Mouse (Mus musculus) liver, embryonic 14.5 days (tissue): ENCODE measurements around the gene Cidec. TPM values are rescaled to one million over a fixed set of nuclear protein-coding genes. Genes with fewer than 3 reads are reported as not detected.

Source experiments
- ATAC-seq: fragments of 200-750 bp; cut with Nextera tagmentation; 2 replicates; pipeline ENCODE4 v1.8.0; 2017; ENCODE audit warnings: moderate number of reproducible peaks, mild to moderate bottlenecking, moderate library complexity; ENCODE audit not compliant: insufficient read depth
- DNase-seq, 3 experiments: peaks; one replicate each; pipeline ENCODE4 v3.0.0-alpha.2; 2012 to 2013; ENCODE audit warnings: low read depth in 3 of 3, low spot score in 3 of 3
- H3K27ac ChIP-seq: fragments of 300-500 bp; sonication (generic); 2 replicates; pipeline ENCODE4 v1.5.1; 2014; ENCODE audit warnings: moderate library complexity, mild to moderate bottlenecking, control low read depth, inconsistent platforms
- H3K27me3 ChIP-seq: fragments of 300-500 bp; sonication (generic); 2 replicates; pipeline ENCODE4 v1.6.1; 2014; ENCODE audit warnings: mild to moderate bottlenecking, low read length, moderate library complexity; ENCODE audit not compliant: control insufficient read depth, insufficient read depth
- H3K36me3 ChIP-seq: fragments of 300-500 bp; sonication (generic); replicated peaks from 2 replicates; pipeline ENCODE4 v1.6.1; 2014; ENCODE audit warnings: low read depth; ENCODE audit not compliant: control insufficient read depth, insufficient read depth
- H3K4me1 ChIP-seq, 2 experiments: fragments of 200-500 bp in 1 of 2; fragments of 300-500 bp in 1 of 2; sonication (generic) in 1 of 2; replicated peaks; 2 replicates each; pipeline ENCODE4 v1.6.1; 2012 to 2014; ENCODE audit warnings: antibody characterized with exemption in 1 of 2, inconsistent platforms in 1 of 2, low read length in 1 of 2; ENCODE audit not compliant: control insufficient read depth in 2 of 2, insufficient read depth in 2 of 2
- H3K4me2 ChIP-seq: fragments of 300-500 bp; sonication (generic); 2 replicates; pipeline ENCODE4 v1.6.1; 2014; ENCODE audit warnings: low read depth, mild to moderate bottlenecking, control low read depth, moderate library complexity
- H3K4me3 ChIP-seq, 2 experiments: fragments of 200-500 bp in 1 of 2; fragments of 300-500 bp in 1 of 2; sonication (generic) in 1 of 2; 2 replicates each; pipeline ENCODE4 v1.5.1; 2012 to 2014; ENCODE audit warnings: low read depth in 2 of 2, low read length in 2 of 2, mild to moderate bottlenecking in 2 of 2, control low read depth in 1 of 2, inconsistent platforms in 1 of 2, moderate library complexity in 1 of 2; ENCODE audit not compliant: insufficient read depth in 1 of 2
- H3K9ac ChIP-seq: fragments of 300-500 bp; sonication (generic); replicated peaks from 2 replicates; pipeline ENCODE4 v1.6.1; 2014; ENCODE audit warnings: mild to moderate bottlenecking, control low read depth, moderate library complexity
- H3K9me3 ChIP-seq: fragments of 300-500 bp; sonication (generic); 2 replicates; pipeline ENCODE4 v1.6.1; 2016; ENCODE audit warnings: low read length, mixed read lengths; ENCODE audit not compliant: control insufficient read depth
- CTCF ChIP-seq: IDR thresholded peaks from 2 replicates; pipeline ENCODE4 v1.5.1; 2016; ENCODE audit warnings: antibody characterized with exemption, low read depth, control low read depth
- EP300 ChIP-seq: IDR thresholded peaks from 2 replicates; pipeline ENCODE4 v1.6.1; 2016; ENCODE audit warnings: antibody characterized with exemption, low read depth
- WGBS: fragments of 180-500 bp; shearing (Covaris S2); extraction: QIAGEN DNeasy Blood & Tissue Kit; methylation state at CpG from one replicate; pipeline ENCODE4 v1.1.7; 2014; ENCODE audit not compliant: insufficient replicate concordance; 5-methylcytosine and 5-hydroxymethylcytosine counted together
- polyA plus RNA-seq, 2 experiments: library from polyadenylated mRNA; depleted of rRNA in 1 of 2; stranded (reverse) in 1 of 2; unstranded in 1 of 2; fragments of >200 nt; fragmentation: Nextera tagmentation in 1 of 2; extraction: Ambion mirVana in 1 of 2; gene quantifications; 2 replicates each; pipeline versions ENCODE4 v1.2.1 to v1.2.3; 2012 to 2014

The Cidec gene
- polyA plus RNA-seq, 2 experiments: 0.02 to 0.13 TPM

DNA sequence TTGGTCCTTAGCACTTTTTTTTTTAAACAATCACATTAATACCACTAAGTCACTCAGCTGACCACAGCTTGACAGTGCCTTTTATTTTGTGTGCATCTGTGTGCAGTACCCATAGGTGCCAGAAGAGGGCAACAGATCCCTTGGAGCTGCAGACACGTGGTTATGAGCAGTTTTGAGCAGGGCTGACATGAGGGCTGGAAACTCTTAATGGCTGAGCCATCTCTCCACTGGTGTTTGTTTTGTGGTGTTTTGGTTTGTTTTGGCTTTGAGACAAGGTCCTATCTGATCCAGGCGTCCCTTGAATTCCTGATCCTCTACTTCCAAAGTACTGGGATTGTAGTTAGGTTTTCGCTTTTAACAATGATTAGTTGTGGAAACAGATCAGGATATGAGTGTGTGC is 8.2 kb downstream of the Cidec start:
- ATAC-seq (no peak), DNase-seq (peak in 2 of 3 experiments; percentile 26 to 34)
- TF ChIP-seq CTCF: peak; percentile 86
- TF ChIP-seq EP300: no peak
- 58% methylated on average over 3 of the region's 3 CpGs for WGBS
- Histone ChIP-seq H3K4me1 (no peaks in the 10 kb centered on the region), H3K4me2 (no peak overlapping the region), H3K27ac (no peak overlapping the region), H3K4me3 (no peak overlapping the region), H3K9ac (no peak overlapping the region), H3K27me3 (no peaks in the 10 kb centered on the region), H3K36me3 (no peaks in the 10 kb centered on the region), H3K9me3 (no peaks in the 10 kb centered on the region)

DNA sequence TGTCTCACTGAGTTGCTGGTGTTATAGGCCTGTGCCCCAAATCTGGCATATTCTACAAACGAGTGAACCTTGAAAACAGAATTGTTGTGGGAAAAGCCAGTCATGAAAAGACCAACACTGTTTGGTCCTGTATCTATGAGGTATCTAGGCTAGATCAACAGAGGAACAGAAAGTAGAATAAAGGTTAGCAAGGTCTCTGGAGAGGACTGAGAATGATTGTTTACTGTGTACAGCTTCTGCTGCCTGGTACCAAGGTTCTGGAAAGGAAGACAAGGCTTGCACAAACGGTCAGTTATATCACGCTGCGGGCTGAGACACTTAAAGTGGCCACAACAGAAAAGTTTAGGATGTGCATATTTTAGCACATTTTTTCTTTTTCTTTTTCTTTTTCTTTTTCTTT is 8.9 kb downstream of the Cidec start:
- Histone ChIP-seq H3K27me3 (no peaks in the 10 kb centered on the region), H3K4me2 (no peak overlapping the region), H3K27ac (no peak overlapping the region), H3K4me3 (no peak overlapping the region), H3K4me1 (no peaks in the 10 kb centered on the region), H3K36me3 (no peaks in the 10 kb centered on the region), H3K9me3 (no peaks in the 10 kb centered on the region), H3K9ac (no peak overlapping the region)
- TF ChIP-seq CTCF (no peak), EP300 (no peak)
- ATAC-seq (no peak), DNase-seq (no peak)
- WGBS: 79% methylated on average over 4 of the region's 4 CpGs

DNA sequence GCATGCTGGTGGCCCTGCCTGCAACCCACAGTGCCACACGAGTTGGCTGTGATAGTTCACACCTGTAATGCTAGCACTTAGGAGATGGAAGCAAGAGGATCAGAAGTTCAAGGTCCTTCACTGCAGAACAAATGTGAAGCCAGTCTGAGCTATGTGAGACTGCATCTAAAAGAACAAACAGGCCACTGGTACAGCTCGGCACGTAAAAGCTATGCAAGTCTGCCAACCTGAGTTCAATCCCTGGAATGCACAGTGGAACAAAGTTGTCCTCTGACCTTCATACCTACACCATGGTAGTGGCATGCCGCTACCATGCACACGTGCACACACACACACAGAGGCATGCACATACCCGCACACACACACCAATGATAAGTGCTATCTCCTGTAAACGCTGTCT is 11.4 kb downstream of the Cidec start:
- Histone ChIP-seq H3K9ac (no peak overlapping the region), H3K27ac (no peak overlapping the region), H3K9me3 (no peaks in the 10 kb centered on the region), H3K27me3 (no peaks in the 10 kb centered on the region), H3K4me2 (no peak overlapping the region), H3K36me3 (no peaks in the 10 kb centered on the region), H3K4me3 (no peak overlapping the region), H3K4me1 (peaks cover 4% of the 10 kb centered on the region in 2 experiments; a peak in 2 of 4 replicates)
- ATAC-seq (no peak), DNase-seq (no peak)
- 67% methylated on average over 7 of the region's 7 CpGs for WGBS
- TF ChIP-seq CTCF (no peak), EP300 (no peak)

DNA sequence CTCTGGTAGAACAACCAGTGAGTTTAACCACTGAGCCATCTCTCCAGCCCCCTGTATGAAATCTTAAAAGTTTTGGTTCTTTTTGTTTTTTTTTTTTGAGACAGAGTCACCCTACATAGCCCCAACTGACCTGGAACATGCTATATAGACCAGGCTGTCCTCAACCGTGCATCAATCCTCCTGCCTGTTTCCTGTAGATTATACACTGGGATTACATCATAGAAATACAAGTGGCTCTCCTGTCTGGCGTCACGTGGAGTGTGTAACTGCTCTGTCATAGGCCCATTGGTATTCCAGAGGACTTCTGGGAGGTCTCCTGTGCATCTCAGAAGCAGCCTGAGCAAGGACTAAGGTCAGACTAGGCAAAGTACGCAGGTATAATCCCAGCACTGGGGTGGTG is 12.6 kb downstream of the Cidec start:
- Histone ChIP-seq H3K4me1 (peaks cover 4 to 9% of the 10 kb centered on the region in 2 experiments; a peak in 3 of 4 replicates), H3K9me3 (no peaks in the 10 kb centered on the region), H3K27me3 (no peaks in the 10 kb centered on the region), H3K4me3 (no peak overlapping the region), H3K36me3 (no peaks in the 10 kb centered on the region), H3K27ac (no peak overlapping the region), H3K4me2 (no peak overlapping the region), H3K9ac (no peak overlapping the region)
- TF ChIP-seq CTCF: no peak
- no peak for TF ChIP-seq EP300
- no peak for DNase-seq
- WGBS: 23% methylated on average over 4 of the region's 4 CpGs
- no peak for ATAC-seq

DNA sequence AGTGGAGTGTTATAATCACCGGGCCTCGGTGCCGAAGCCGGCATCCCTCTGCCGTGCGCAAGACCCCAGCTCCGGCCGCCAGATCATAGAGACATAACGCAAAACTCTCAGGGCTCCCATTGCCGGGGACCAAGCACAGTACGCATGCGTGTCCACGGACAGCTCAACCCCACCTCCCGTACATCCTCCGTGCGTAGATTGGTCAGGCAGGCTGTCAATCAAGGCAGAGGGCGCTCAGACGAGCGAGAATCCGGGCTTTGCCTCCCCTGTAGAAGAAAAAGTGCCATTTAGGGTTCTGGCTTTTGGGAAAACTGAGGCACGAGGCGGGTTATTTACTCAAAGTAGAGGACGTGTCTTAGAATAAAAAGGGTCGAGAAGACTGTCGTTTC is 16.4 kb downstream of the Cidec start, which contains the start of gene Rpusd3:
TSS of gene Rpusd3 (minus strand) at position 142 of the 389 bp plus-strand sequence.
- peak within 1 kb of the TSS; percentile 93 for H3K4me2 ChIP-seq
- H3K36me3 ChIP-seq: no peaks in the 10 kb centered on the region
- under 1% methylated on average over 25 of the region's 25 CpGs for WGBS
- DNase-seq: peak; percentile 96 to 98 (median 98)
- H3K4me1 ChIP-seq: peaks cover 4 to 11% of the 10 kb centered on the region in 2 experiments; a peak in 3 of 4 replicates
- peak; percentile 98 for ATAC-seq
- H3K27ac ChIP-seq: no peak within 1 kb of the TSS
- no peaks in the 10 kb centered on the region for H3K27me3 ChIP-seq
- H3K4me3 ChIP-seq: peak within 1 kb of the TSS; percentile 65 to 82
- TF ChIP-seq EP300 (no peak), CTCF (no peak)
- H3K9me3 ChIP-seq: no peaks in the 10 kb centered on the region
- H3K9ac ChIP-seq: peak within 1 kb of the TSS; percentile 72
